Mouse (Mus musculus) G1E (cell line): Measurements from ENCODE around the gene Srrm4. TPM values are rescaled to one million over a fixed set of nuclear protein-coding genes. Genes with fewer than 3 reads are reported as not detected.
A peak's percentile ranks its signal among the peaks of the same experiment; 100 is the strongest.

ENCODE experiments used
- ATAC-seq: 2 replicates; pipeline ENCODE4 v1.8.0; 2016; ENCODE audit warnings: mild to moderate bottlenecking; ENCODE audit not compliant: insufficient number of reproducible peaks, poor library complexity, low FRiP score, severe bottlenecking; ENCODE audit errors: extremely low read depth
- DNase-seq: peaks from one replicate; pipeline ENCODE4 v3.0.0; 2012; ENCODE audit warnings: low spot score
- H3K27me3 ChIP-seq: 2 replicates; pipeline ENCODE4 v1.6.1; 2012; ENCODE audit warnings: mild to moderate bottlenecking, low read length, inconsistent platforms; ENCODE audit not compliant: insufficient read depth
- H3K36me3 ChIP-seq: replicated peaks from 2 replicates; pipeline ENCODE3; 2012; ENCODE audit warnings: mild to moderate bottlenecking, inconsistent platforms
- H3K4me1 ChIP-seq: 2 replicates; pipeline ENCODE4 v1.6.1; 2012; ENCODE audit warnings: low read depth, low read length, inconsistent platforms, mixed read lengths; ENCODE audit not compliant: insufficient read depth
- H3K4me3 ChIP-seq: 2 replicates; pipeline ENCODE4 v1.5.1; 2012; ENCODE audit warnings: low read depth, mild to moderate bottlenecking, inconsistent platforms, low read length, moderate library complexity, mixed read lengths
- H3K9me3 ChIP-seq: replicated peaks from 2 replicates; pipeline ENCODE4 v1.6.1; 2012; ENCODE audit warnings: inconsistent platforms
- CTCF ChIP-seq: IDR thresholded peaks from 2 replicates; pipeline ENCODE4 v1.5.1; 2012; ENCODE audit warnings: low read depth, low read length, inconsistent platforms, mixed read lengths
- GATA1 ChIP-seq: IDR thresholded peaks from 2 replicates; pipeline ENCODE4 v1.6.1; 2012; ENCODE audit warnings: borderline replicate concordance, low read length, inconsistent platforms, mixed read lengths
- GATA2 ChIP-seq: IDR thresholded peaks from 2 replicates; pipeline ENCODE4 v1.6.1; 2012; ENCODE audit warnings: low read depth, low read length, inconsistent platforms, borderline replicate concordance
- POLR2AphosphoS5 ChIP-seq: IDR thresholded peaks from 2 replicates; pipeline ENCODE4 v1.6.1; 2012; ENCODE audit warnings: low read depth, low read length, inconsistent platforms; ENCODE audit not compliant: insufficient replicate concordance
- TAL1 ChIP-seq: conservative IDR thresholded peaks from 2 replicates; pipeline ENCODE4 v1.6.1; 2012; ENCODE audit warnings: low read depth, low read length, inconsistent platforms, mixed read lengths
- polyA plus RNA-seq: library from polyadenylated mRNA; stranded (reverse); fragments of >175 nt; gene quantifications from 2 replicates; pipeline ENCODE4 v1.2.3, GENCODE M21; 2012
- total RNA-seq, 2 experiments: library from RNA; stranded (forward) in 1 of 2; stranded (reverse) in 1 of 2; fragments of 200-1000 nt in 1 of 2; fragments of >200 nt in 1 of 2; fragmentation: Nextera tagmentation in 1 of 2; gene quantifications; 2 replicates each; pipeline ENCODE4 v1.2.3; 2014 to 2017

Srrm4 gene
- total and polyA plus RNA-seq, 3 experiments, result 0.11 TPM; not detected in 2

- Histone ChIP-seq H3K27me3 (no peaks in the 10 kb centered on the region), H3K4me1 (no peaks in the 10 kb centered on the region), H3K4me3 (no peak overlapping the region), H3K36me3 (no peaks in the 10 kb centered on the region), H3K9me3 (peaks cover 66% of the 10 kb centered on the region)
- DNase-seq (no peak), ATAC-seq (no peak)
- 0 out of 2 replicates have a peak, but pooled peaks have one; percentile 11 for TF ChIP-seq CTCF
- TF ChIP-seq GATA1, result no peak
- no peak for TF ChIP-seq POLR2AphosphoS5
- TF ChIP-seq GATA2, result no peak
- TF ChIP-seq TAL1, result no peak
Observed at GRCm38 (mm10) chr5:116541128-116541527, 50.5 kb downstream of the Srrm4 start.

- Histone ChIP-seq H3K9me3 (peaks cover 67% of the 10 kb centered on the region), H3K4me3 (no peak overlapping the region)
- no peak for ATAC-seq
Observed at GRCm38 (mm10) chr5:116539360-116539759, 52.3 kb downstream of the Srrm4 start.

GRCm38 (mm10) chr5:116538491-116538890 is 53.1 kb downstream of the Srrm4 start:
- H3K9me3 ChIP-seq, result peaks cover 68% of the 10 kb centered on the region

More at GRCm38 (mm10) chr5:116539360-116539759, 52.3 kb downstream of the Srrm4 start:
- Histone ChIP-seq H3K36me3 (no peaks in the 10 kb centered on the region), H3K4me1 (no peaks in the 10 kb centered on the region), H3K27me3 (no peaks in the 10 kb centered on the region)
- no peak for DNase-seq
- no peak for TF ChIP-seq GATA2
- no peak for TF ChIP-seq GATA1
- TF ChIP-seq CTCF, result no peak
- TF ChIP-seq TAL1, result no peak
- no peak for TF ChIP-seq POLR2AphosphoS5

DNA sequence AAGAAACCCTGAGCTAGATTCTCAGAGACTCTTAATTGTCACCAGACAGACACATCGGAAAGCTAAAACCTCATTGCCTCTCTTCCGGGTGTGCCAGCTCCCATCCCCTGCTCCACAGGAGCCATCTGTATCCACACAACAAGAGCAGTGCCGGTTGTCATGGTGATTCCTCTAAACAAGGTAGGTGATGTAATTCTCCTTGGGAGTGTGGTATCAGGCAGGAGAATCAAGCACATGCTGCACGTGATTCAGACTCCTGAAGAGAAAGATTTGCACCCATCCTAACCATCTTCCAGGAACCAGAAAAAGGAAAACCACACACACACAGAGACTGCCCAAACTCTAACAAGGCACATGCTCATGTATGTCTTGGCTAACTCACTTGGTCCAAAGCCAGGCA is 65.3 kb downstream of the Srrm4 start:
- Histone ChIP-seq H3K4me3 (no peak overlapping the region), H3K27me3 (no peaks in the 10 kb centered on the region), H3K4me1 (no peaks in the 10 kb centered on the region), H3K36me3 (no peaks in the 10 kb centered on the region), H3K9me3 (peaks cover 89% of the 10 kb centered on the region)
- no peak for TF ChIP-seq GATA2
- no peak for TF ChIP-seq POLR2AphosphoS5
- TF ChIP-seq GATA1, result no peak
- TF ChIP-seq CTCF, result no peak
- no peak for TF ChIP-seq TAL1
- DNase-seq, result no peak
- ATAC-seq, result no peak

More at GRCm38 (mm10) chr5:116538491-116538890, 53.1 kb downstream of the Srrm4 start:
- TF ChIP-seq CTCF (no peak), GATA1 (no peak), POLR2AphosphoS5 (no peak), GATA2 (no peak), TAL1 (no peak)
- Histone ChIP-seq H3K4me3 (no peak overlapping the region), H3K4me1 (no peaks in the 10 kb centered on the region), H3K36me3 (no peaks in the 10 kb centered on the region), H3K27me3 (no peaks in the 10 kb centered on the region)
- ATAC-seq, result no peak
- DNase-seq, result no peak

- Histone ChIP-seq H3K4me1 (no peaks in the 10 kb centered on the region), H3K36me3 (no peaks in the 10 kb centered on the region), H3K9me3 (peaks cover 89% of the 10 kb centered on the region), H3K4me3 (no peak overlapping the region), H3K27me3 (no peaks in the 10 kb centered on the region)
- ATAC-seq (no peak), DNase-seq (no peak)
- TF ChIP-seq CTCF, result no peak
- TF ChIP-seq GATA2, result no peak
- no peak for TF ChIP-seq TAL1
- TF ChIP-seq POLR2AphosphoS5, result no peak
- no peak for TF ChIP-seq GATA1
Observed at GRCm38 (mm10) chr5:116525308-116525707, 66.3 kb downstream of the Srrm4 start.

- DNase-seq, result no peak
- H3K4me1 ChIP-seq, result no peaks in the 10 kb centered on the region
- ATAC-seq, result no peak
- TF ChIP-seq GATA1 (no peak), POLR2AphosphoS5 (no peak)
- no peaks in the 10 kb centered on the region for H3K36me3 ChIP-seq
- no peaks in the 10 kb centered on the region for H3K27me3 ChIP-seq
- peaks cover 87% of the 10 kb centered on the region for H3K9me3 ChIP-seq
- no peak overlapping the region for H3K4me3 ChIP-seq
Observed at GRCm38 (mm10) chr5:116523553-116523952, 68.1 kb downstream of the Srrm4 start.
